Mouse (Mus musculus) MEL (cell line): ENCODE results near the gene Tex38. TPM values are rescaled to one million over a fixed set of nuclear protein-coding genes. Genes with fewer than 3 reads are reported as not detected.

ENCODE experiments used
- DNase-seq: peaks from one replicate; pipeline ENCODE4 v3.0.0; 2011; ENCODE audit warnings: low read depth, low spot score
- H3K27ac ChIP-seq: 2 replicates; pipeline ENCODE4 v1.5.1; 2012; ENCODE audit warnings: low read depth, mild to moderate bottlenecking, control low read depth, low read length, moderate library complexity; ENCODE audit not compliant: control insufficient read depth
- H3K27me3 ChIP-seq, 2 experiments: fragments of 150-350 bp in 1 of 2; sonication (generic) in 1 of 2; 2 replicates each; pipeline ENCODE4 v1.6.1; 2012; ENCODE audit warnings: low read length in 2 of 2, mild to moderate bottlenecking in 2 of 2, improper control_type of control experiment in 1 of 2, moderate library complexity in 1 of 2; ENCODE audit not compliant: insufficient read depth in 2 of 2, control insufficient read depth in 1 of 2
- H3K36me3 ChIP-seq, 2 experiments: 2 replicates each; pipeline ENCODE4 v1.6.1; 2012 to 2014; ENCODE audit warnings: low read length in 2 of 2, improper control_type of control experiment in 1 of 2, inconsistent platforms in 1 of 2, mild to moderate bottlenecking in 1 of 2; ENCODE audit not compliant: insufficient read depth in 2 of 2, control insufficient read depth in 1 of 2
- H3K4me1 ChIP-seq, 2 experiments: fragments of 150-350 bp in 1 of 2; sonication (generic) in 1 of 2; 2 replicates each; pipeline ENCODE4 v1.6.1; 2012; ENCODE audit warnings: low read length in 2 of 2, improper control_type of control experiment in 1 of 2, mild to moderate bottlenecking in 1 of 2; ENCODE audit not compliant: insufficient read depth in 2 of 2, control insufficient read depth in 1 of 2
- H3K4me3 ChIP-seq, 2 experiments: fragments of 150-350 bp in 1 of 2; sonication (generic) in 1 of 2; 2 replicates each; pipeline ENCODE4 v1.5.1; 2012; ENCODE audit warnings: low read depth in 2 of 2, low read length in 2 of 2, mild to moderate bottlenecking in 2 of 2, moderate library complexity in 2 of 2, control low read depth in 1 of 2, improper control_type of control experiment in 1 of 2; ENCODE audit not compliant: control insufficient read depth in 1 of 2, insufficient read depth in 1 of 2
- H3K79me2 ChIP-seq: 2 replicates; pipeline ENCODE4 v1.6.1; 2012; ENCODE audit warnings: mild to moderate bottlenecking, low read length, moderate library complexity; ENCODE audit not compliant: control insufficient read depth, poor library complexity, insufficient read depth
- H3K9ac ChIP-seq: 2 replicates; pipeline ENCODE4 v1.6.1; 2012; ENCODE audit warnings: low read depth, mild to moderate bottlenecking, control low read depth, low read length, moderate library complexity; ENCODE audit not compliant: control insufficient read depth, poor library complexity, severe bottlenecking
- H3K9me3 ChIP-seq: fragments of 150-350 bp; sonication (generic); replicated peaks from 2 replicates; pipeline ENCODE4 v1.6.1; 2012; ENCODE audit warnings: mild to moderate bottlenecking, low read length, improper control_type of control experiment, moderate library complexity; ENCODE audit not compliant: insufficient read depth
- CHD2 ChIP-seq: IDR thresholded peaks from 2 replicates; pipeline ENCODE4 v1.6.1; 2011; ENCODE audit warnings: low read length, improper control_type of control experiment
- E2F4 ChIP-seq: IDR thresholded peaks from 2 replicates; pipeline ENCODE4 v1.6.1; 2011; ENCODE audit warnings: low read depth, low read length, improper control_type of control experiment, borderline replicate concordance
- EP300 ChIP-seq, 2 experiments: IDR thresholded peaks; 2 replicates each; pipeline ENCODE4 v1.6.1; 2011; ENCODE audit warnings: improper control_type of control experiment in 2 of 2, low read length in 2 of 2, low read depth in 1 of 2, mild to moderate bottlenecking in 1 of 2
- GABPA ChIP-seq: IDR thresholded peaks from 2 replicates; pipeline ENCODE4 v1.6.1; 2012; ENCODE audit warnings: low read depth, mild to moderate bottlenecking, inconsistent platforms, low read length, improper control_type of control experiment, moderate library complexity
- KAT2A ChIP-seq: conservative IDR thresholded peaks from 2 replicates; pipeline ENCODE4 v1.6.1; 2012; ENCODE audit warnings: low read depth, low read length, improper control_type of control experiment, inconsistent platforms
- MAFK ChIP-seq: IDR thresholded peaks from 2 replicates; pipeline ENCODE4 v1.6.1; 2011; ENCODE audit warnings: low read depth, mild to moderate bottlenecking, low read length, improper control_type of control experiment, borderline replicate concordance
- MAZ ChIP-seq: IDR thresholded peaks from 2 replicates; pipeline ENCODE4 v1.6.1; 2012; ENCODE audit warnings: low read depth, mild to moderate bottlenecking, inconsistent platforms, low read length, improper control_type of control experiment
- MEF2A ChIP-seq: IDR thresholded peaks from 2 replicates; pipeline ENCODE4 v1.6.1; 2014; ENCODE audit warnings: low read depth, mild to moderate bottlenecking, inconsistent platforms, low read length, improper control_type of control experiment; ENCODE audit not compliant: poor library complexity, insufficient replicate concordance, severe bottlenecking; ENCODE audit errors: extremely low read depth
- MXI1 ChIP-seq: IDR thresholded peaks from 2 replicates; pipeline ENCODE4 v1.6.1; 2011; ENCODE audit warnings: mild to moderate bottlenecking, low read depth, low read length, improper control_type of control experiment
- MYB ChIP-seq: IDR thresholded peaks from 2 replicates; pipeline ENCODE4 v1.6.1; 2011; ENCODE audit warnings: mild to moderate bottlenecking, low read depth, low read length, improper control_type of control experiment
- NRF1 ChIP-seq: IDR thresholded peaks from 2 replicates; pipeline ENCODE4 v1.6.1; 2014; ENCODE audit warnings: low read depth, mild to moderate bottlenecking, inconsistent platforms, low read length, improper control_type of control experiment, moderate library complexity; ENCODE audit not compliant: poor library complexity, insufficient read depth, severe bottlenecking
- POLR2A ChIP-seq, 2 experiments: IDR thresholded peaks; 2 replicates each; pipeline ENCODE4 v1.6.1; 2011 to 2012; ENCODE audit warnings: low read length in 2 of 2, mild to moderate bottlenecking in 2 of 2, control low read depth in 1 of 2, improper control_type of control experiment in 1 of 2, low read depth in 1 of 2, moderate library complexity in 1 of 2; ENCODE audit not compliant: control insufficient read depth in 1 of 2, insufficient read depth in 1 of 2, poor library complexity in 1 of 2
- RCOR1 ChIP-seq: IDR thresholded peaks from 2 replicates; pipeline ENCODE4 v1.6.1; 2012; ENCODE audit warnings: low read depth, mild to moderate bottlenecking, inconsistent platforms, low read length, improper control_type of control experiment
- TAL1 ChIP-seq: IDR thresholded peaks from 2 replicates; pipeline ENCODE4 v1.6.1; 2012; ENCODE audit warnings: mild to moderate bottlenecking, inconsistent platforms, low read length, moderate library complexity, mixed read lengths
- TBP ChIP-seq: IDR thresholded peaks from 2 replicates; pipeline ENCODE4 v1.8.0; 2011; ENCODE audit warnings: low read depth, low read length, improper control_type of control experiment
- USF1 ChIP-seq: IDR thresholded peaks from 2 replicates; pipeline ENCODE4 v1.6.1; 2014; ENCODE audit warnings: low read depth, mild to moderate bottlenecking, inconsistent platforms, low read length, improper control_type of control experiment, moderate library complexity
- USF2 ChIP-seq, 2 experiments: IDR thresholded peaks; 2 replicates each; pipeline ENCODE4 v1.6.1; 2011 to 2012; ENCODE audit warnings: improper control_type of control experiment in 2 of 2, low read length in 2 of 2, borderline replicate concordance in 1 of 2, inconsistent platforms in 1 of 2, low read depth in 1 of 2, mild to moderate bottlenecking in 1 of 2; ENCODE audit not compliant: insufficient read depth in 1 of 2
- ZC3H11A ChIP-seq: IDR thresholded peaks from 2 replicates; pipeline ENCODE4 v1.6.1; 2012; ENCODE audit warnings: low read depth, mild to moderate bottlenecking, inconsistent platforms, low read length, improper control_type of control experiment
- ZKSCAN1 ChIP-seq: IDR thresholded peaks from 2 replicates; pipeline ENCODE4 v1.6.1; 2012; ENCODE audit warnings: low read depth, mild to moderate bottlenecking, inconsistent platforms, low read length, improper control_type of control experiment, moderate library complexity
- ZNF384 ChIP-seq: IDR thresholded peaks from 2 replicates; pipeline ENCODE4 v1.6.1; 2012; ENCODE audit warnings: low read depth, mild to moderate bottlenecking, inconsistent platforms, low read length, improper control_type of control experiment
- polyA plus RNA-seq, 2 experiments: library from polyadenylated mRNA; stranded (reverse) in 1 of 2; unstranded in 1 of 2; fragments of >175 nt in 1 of 2; fragments of >200 nt in 1 of 2; gene quantifications; 2 replicates each; pipeline versions ENCODE4 v1.2.1 to v1.2.4; 2012; ENCODE audit warnings: low replicate concordance in 2 of 2, low read depth in 1 of 2; ENCODE audit not compliant: insufficient read length in 2 of 2, insufficient read depth in 1 of 2, missing spikeins in 1 of 2
- total RNA-seq: library from RNA; depleted of rRNA; stranded (reverse); fragments of 300-350 nt; gene quantifications from 2 replicates; pipeline ENCODE4 v1.2.3, GENCODE M21; 2012

The Tex38 gene
- total and polyA plus RNA-seq, 3 experiments: 0.15 TPM; not detected in 2

DNA sequence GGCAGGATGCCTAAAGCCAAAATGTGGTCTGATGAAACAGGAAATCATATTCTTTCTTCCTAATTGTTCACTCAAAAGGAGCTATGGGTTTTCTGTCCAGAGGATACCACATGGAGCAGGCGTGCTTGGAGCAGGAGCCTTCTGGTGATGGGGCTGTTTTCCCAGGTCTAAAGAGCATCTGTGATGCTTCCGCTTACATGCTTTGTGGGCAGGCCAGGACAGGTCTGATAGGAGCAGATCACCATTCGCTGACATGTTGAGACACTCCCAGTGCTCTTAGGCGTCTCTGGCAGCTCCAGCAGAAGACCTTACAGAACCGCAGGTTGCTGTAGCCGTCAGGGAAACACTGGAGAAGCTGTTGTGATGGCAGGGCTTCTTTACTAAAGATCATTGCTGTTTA, 5.8 kb downstream of the Tex38 start:
- TF ChIP-seq MAFK: no peak
- Histone ChIP-seq H3K9me3 (no peaks in the 10 kb centered on the region), H3K4me1 (no peaks in the 10 kb centered on the region), H3K79me2 (no peaks in the 10 kb centered on the region), H3K27ac (no peak overlapping the region), H3K27me3 (no peaks in the 10 kb centered on the region), H3K36me3 (peaks cover 0 to 12% of the 10 kb centered on the region in 2 experiments; a peak in 2 of 4 replicates), H3K9ac (no peak overlapping the region), H3K4me3 (no peak overlapping the region)
- DNase-seq: no peak

GRCm38 (mm10) chr4:115767647-115768467, 13.0 kb downstream of the Tex38 start:
- TF ChIP-seq ZKSCAN1 (no peak), MAZ (no peak), USF2 (IDR thresholded peaks at IDR 0.05; ENCODE audit: borderline replicate concordance in 1 of 2, insufficient read depth in 1 of 2, low read depth in 1 of 2, low read length in 2 of 2) (no peak), MAFK (no peak)
- TF ChIP-seq, all 39 proteins: peak for 0
- Histone ChIP-seq H3K27ac (no peak overlapping the region), H3K36me3 (peaks cover 0 to 6% of the 10 kb centered on the region in 2 experiments; a peak in 2 of 4 replicates), H3K9ac (no peak overlapping the region), H3K9me3 (no peaks in the 10 kb centered on the region), H3K4me3 (no peak overlapping the region), H3K4me1 (no peaks in the 10 kb centered on the region), H3K79me2 (no peaks in the 10 kb centered on the region), H3K27me3 (no peaks in the 10 kb centered on the region)
- no peak for DNase-seq

DNA sequence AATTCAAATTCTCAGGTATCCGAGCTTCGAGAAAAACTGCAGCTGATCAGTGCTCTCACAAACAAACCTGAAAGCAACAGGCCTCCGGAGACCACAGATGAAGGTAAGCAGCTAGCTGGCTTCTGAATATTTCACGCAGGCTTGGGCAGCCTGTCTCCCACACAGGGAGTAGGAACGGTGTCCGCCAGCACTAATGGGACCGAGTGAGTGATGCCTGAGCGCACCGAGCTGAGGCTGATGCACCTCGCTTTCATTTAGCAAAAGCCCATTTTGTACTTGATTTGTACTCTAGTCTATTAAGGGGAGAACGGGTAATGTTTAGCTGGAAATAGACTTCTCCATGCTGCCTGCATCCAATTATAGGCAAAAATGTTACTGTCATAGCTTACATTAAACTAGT, 16.2 kb downstream of the Tex38 start:
- peaks cover 0 to 5% of the 10 kb centered on the region in 2 experiments; a peak in 2 of 4 replicates for H3K36me3 ChIP-seq

More for the DNA sequence above, 16.2 kb downstream of the Tex38 start:
- TF ChIP-seq MEF2A (no peak), TBP (no peak), MAZ (no peak), MYB (no peak), EP300 (IDR thresholded peaks at IDR 0.05; ENCODE audit: low read depth in 1 of 2, low read length in 2 of 2) (no peak), TAL1 (no peak), USF1 (no peak), CHD2 (no peak), KAT2A (no peak), ZNF384 (no peak), ZC3H11A (no peak), NRF1 (no peak), MXI1 (no peak), POLR2A (IDR thresholded peaks at IDR 0.05; ENCODE audit: control insufficient read depth in 1 of 2, insufficient read depth in 1 of 2, low read depth in 1 of 2, low read length in 2 of 2, poor library complexity in 1 of 2) (no peak), GABPA (no peak), USF2 (IDR thresholded peaks at IDR 0.05; ENCODE audit: borderline replicate concordance in 1 of 2, insufficient read depth in 1 of 2, low read depth in 1 of 2, low read length in 2 of 2) (no peak), RCOR1 (no peak), E2F4 (no peak), MAFK (no peak)
- TF ChIP-seq, all 39 proteins: peak for 0
- Histone ChIP-seq H3K4me3 (no peak overlapping the region), H3K27ac (no peak overlapping the region), H3K4me1 (no peaks in the 10 kb centered on the region), H3K9me3 (no peaks in the 10 kb centered on the region), H3K27me3 (no peaks in the 10 kb centered on the region), H3K9ac (no peak overlapping the region), H3K79me2 (no peaks in the 10 kb centered on the region)
- no peak for DNase-seq
